Mouse (Mus musculus) heart, adult 2 months (tissue): ENCODE measurements around the gene Fpr1. TPM values are rescaled to one million over a fixed set of nuclear protein-coding genes. Genes with fewer than 3 reads are reported as not detected.

Experiments
- DNase-seq, 2 experiments: peaks; one replicate each; pipeline ENCODE4 v3.0.0; 2021
- H3K27ac ChIP-seq: fragments of 200-600 bp; 2 replicates; pipeline ENCODE4 v1.8.1; 2022
- H3K27me3 ChIP-seq: fragments of 200-500 bp; 2 replicates; pipeline ENCODE4 v1.6.1; 2012; ENCODE audit warnings: mild to moderate bottlenecking, low read length, inconsistent platforms, mixed read lengths; ENCODE audit not compliant: control insufficient read depth, insufficient read depth
- H3K36me3 ChIP-seq: fragments of 200-500 bp; 2 replicates; pipeline ENCODE4 v1.6.1; 2012; ENCODE audit warnings: low read length, inconsistent platforms; ENCODE audit not compliant: control insufficient read depth, insufficient read depth
- H3K4me1 ChIP-seq: fragments of 200-500 bp; 2 replicates; pipeline ENCODE4 v1.6.1; 2011; ENCODE audit warnings: low read length; ENCODE audit not compliant: control insufficient read depth, insufficient read depth
- H3K4me3 ChIP-seq: fragments of 200-600 bp; 2 replicates; pipeline ENCODE4 v1.8.1; 2022
- H3K79me2 ChIP-seq: fragments of 200-500 bp; replicated peaks from 2 replicates; pipeline ENCODE4 v1.6.1; 2012; ENCODE audit warnings: mild to moderate bottlenecking, inconsistent platforms, low read length, moderate library complexity, mixed read lengths; ENCODE audit not compliant: control insufficient read depth, insufficient read depth
- H3K9ac ChIP-seq: fragments of 200-500 bp; 2 replicates; pipeline ENCODE4 v1.6.1; 2012; ENCODE audit warnings: low read depth, mild to moderate bottlenecking, control low read depth, inconsistent platforms, low read length, mixed read lengths
- CTCF ChIP-seq: fragments of 200-600 bp; IDR thresholded peaks from 2 replicates; pipeline ENCODE4 v1.8.1; 2022; ENCODE audit warnings: antibody characterized with exemption, mild to moderate bottlenecking, moderate library complexity
- EP300 ChIP-seq: fragments of 200-500 bp; IDR thresholded peaks from 2 replicates; pipeline ENCODE4 v1.6.1; 2011; ENCODE audit warnings: low read depth, low read length, control low read depth; ENCODE audit not compliant: insufficient read depth
- POLR2A ChIP-seq: fragments of 200-500 bp; IDR thresholded peaks from 2 replicates; pipeline ENCODE4 v1.6.1; 2011; ENCODE audit warnings: mild to moderate bottlenecking, low read depth, low read length, control low read depth; ENCODE audit not compliant: insufficient read depth
- WGBS: fragments of 180-500 bp; shearing (Covaris S2); methylation state at CpG from one replicate; pipeline ENCODE4 v1.1.7; 2018; 5-methylcytosine and 5-hydroxymethylcytosine counted together
- intact Hi-C: fragments of 180-260 bp; cut with DNase I; formaldehyde crosslinking; loops from one replicate; pipeline ENCODE4 v1.15.1; 2025
- microRNA-seq, 2 experiments: library from miRNA; unstranded; fragments of <30 nt; microRNA quantifications; one replicate each; pipeline ENCODE4 v1.2.0; 2021
- polyA plus RNA-seq: library from polyadenylated mRNA; depleted of rRNA; stranded (reverse); fragments of >200 nt; gene quantifications from 2 replicates; pipeline ENCODE4 v1.2.3, GENCODE M21; 2012; rRNA removed
- total RNA-seq, 2 experiments: library from RNA; stranded (reverse); gene quantifications; 2 replicates each; pipeline ENCODE4 v1.2.3; 2021

Fpr1 gene
- total and polyA plus RNA-seq, 3 experiments, result 0.66 TPM; not detected in 2

DNA sequence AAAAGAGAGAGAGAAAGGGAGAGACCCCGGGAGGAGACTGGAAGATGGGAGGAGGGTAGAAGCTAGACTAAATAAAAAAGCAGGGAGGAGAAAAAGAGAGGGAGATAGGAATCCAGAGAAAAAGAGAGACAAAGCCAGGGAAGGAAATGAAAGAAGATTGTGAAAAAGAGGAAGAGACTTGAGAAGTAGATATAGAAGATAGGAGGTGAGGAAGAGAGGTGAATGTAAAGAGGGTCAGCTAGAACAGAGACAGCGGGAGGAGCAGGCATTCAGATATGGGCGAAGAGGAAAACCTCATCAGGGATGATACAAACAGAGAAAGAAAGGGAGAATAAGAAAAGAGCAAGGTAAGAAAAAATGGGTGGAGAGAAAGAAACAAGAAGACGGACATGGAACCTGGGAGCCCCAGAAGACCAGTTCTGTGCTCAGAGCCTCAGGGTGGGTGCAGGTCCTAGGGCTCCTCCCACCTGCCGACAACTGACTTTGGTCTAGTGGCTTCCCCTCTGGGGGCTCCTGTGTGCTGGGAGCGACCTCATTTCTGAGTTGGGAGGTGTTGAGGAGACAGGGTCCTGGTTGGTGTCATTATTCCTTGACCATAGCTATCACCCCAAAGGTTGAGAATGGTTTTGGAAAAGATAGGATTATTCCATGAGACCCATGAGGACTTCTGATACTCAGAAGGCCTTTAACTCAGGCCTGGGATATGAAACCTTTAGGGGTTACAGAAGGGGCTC, 54.5 kb downstream of the Fpr1 start:
- WGBS, result 19% methylated on average over 6 of the region's 6 CpGs
- peak in 1 of 2 experiments; percentile 24 for DNase-seq
- intact Hi-C loops, result loop anchor here (1.0 kb wide), 1 partner anchor 8 kb away; no protein-coding TSS in a partner anchor
- Histone ChIP-seq H3K4me1 (no peaks in the 10 kb centered on the region), H3K36me3 (peaks cover 6% of the 10 kb centered on the region; the same call in 1 of the 2 replicates), H3K27me3 (no peaks in the 10 kb centered on the region), H3K4me3 (peak overlapping the region; percentile 82), H3K9ac (peak overlapping the region; percentile 50), H3K27ac (peak overlapping the region; percentile 98), H3K79me2 (no peaks in the 10 kb centered on the region)
- no peak for TF ChIP-seq POLR2A
- TF ChIP-seq CTCF, result no peak
- TF ChIP-seq EP300, result no peak

DNA sequence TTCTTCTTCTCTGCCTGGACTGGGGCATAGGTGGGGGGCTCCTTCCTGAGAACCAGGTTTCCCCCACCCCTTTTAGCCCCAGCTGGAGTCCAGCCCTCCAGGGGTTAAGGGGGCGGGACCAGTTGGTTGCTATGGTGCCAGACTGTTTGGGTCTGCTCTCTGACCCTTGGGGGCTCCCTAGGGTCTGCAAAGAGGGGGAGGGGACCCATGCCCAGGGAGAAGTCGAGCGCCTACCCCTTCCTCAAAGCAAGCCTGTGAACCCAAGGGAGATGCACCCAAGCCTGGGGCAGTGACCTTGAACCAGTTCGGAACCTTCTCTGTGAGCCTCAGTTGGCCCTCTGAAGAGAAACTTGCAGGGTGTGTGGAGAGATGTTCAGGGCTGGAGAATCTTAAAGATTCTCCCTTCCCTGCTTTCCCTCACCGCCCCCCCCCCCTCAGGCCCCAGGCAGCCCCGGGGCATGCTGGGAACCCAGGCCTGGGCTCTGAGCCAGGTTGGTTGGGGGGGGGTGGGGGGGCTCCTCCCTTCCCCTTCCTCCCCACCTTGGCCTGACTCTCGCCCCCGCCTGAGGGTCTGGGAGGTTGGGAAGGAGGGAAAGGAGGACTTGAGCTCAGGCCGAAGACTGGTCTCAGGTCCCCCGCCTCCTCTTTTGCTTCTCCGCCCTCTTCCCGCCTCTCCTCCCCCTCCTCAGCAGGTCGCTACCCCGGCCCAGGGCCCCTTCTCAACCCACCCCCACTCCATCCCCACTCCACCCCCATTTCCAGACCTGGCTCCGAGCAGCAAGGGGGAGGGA, 55.4 kb downstream of the Fpr1 start:
- 3% methylated on average over 7 of the region's 15 CpGs for WGBS
- intact Hi-C loops, result no loop called here

DNA sequence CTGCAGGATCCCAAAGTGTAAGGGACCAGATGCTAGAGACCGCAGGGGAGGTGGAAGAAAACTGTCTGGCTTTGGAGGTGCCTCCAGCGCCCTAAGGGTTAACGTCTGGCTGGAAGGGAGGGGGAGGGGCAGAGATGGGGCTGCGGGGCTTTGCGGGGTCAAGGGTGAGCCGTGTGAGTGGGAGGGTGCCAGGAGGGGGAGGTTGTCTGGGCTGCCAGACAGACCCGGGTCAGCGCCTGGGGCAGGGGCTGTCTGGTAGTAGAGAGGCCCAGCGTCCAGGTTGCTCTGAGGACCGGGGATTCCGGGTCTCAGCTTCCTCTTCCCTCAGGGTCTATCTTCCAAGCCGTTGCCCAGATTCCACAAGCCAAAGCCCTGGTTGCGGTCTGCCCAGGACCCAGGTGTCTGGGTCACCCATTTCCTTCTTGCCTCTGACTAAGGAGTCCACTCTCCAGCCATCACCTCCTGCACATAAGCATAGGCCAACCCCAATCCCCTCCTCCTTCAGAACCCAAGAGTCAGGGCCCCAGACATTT, 56.0 kb downstream of the Fpr1 start:
- H3K36me3 ChIP-seq, result peaks cover 6% of the 10 kb centered on the region; the same call in 1 of the 2 replicates
- peak overlapping the region; percentile 96 for H3K9ac ChIP-seq
- TF ChIP-seq POLR2A (no peak), EP300 (no peak), CTCF (no peak)
- H3K27me3 ChIP-seq, result no peaks in the 10 kb centered on the region
- intact Hi-C loops, result no loop called here
- peak; percentile 56 to 69 for DNase-seq
- H3K27ac ChIP-seq, result peak overlapping the region; percentile 98
- H3K4me3 ChIP-seq, result peak overlapping the region; percentile 82
- H3K4me1 ChIP-seq, result no peaks in the 10 kb centered on the region
- H3K79me2 ChIP-seq, result no peaks in the 10 kb centered on the region
- 3% methylated on average over 13 of the region's 13 CpGs for WGBS

More for the DNA sequence above, 55.4 kb downstream of the Fpr1 start:
- Histone ChIP-seq H3K36me3 (peaks cover 6% of the 10 kb centered on the region; the same call in 1 of the 2 replicates), H3K27me3 (no peaks in the 10 kb centered on the region), H3K4me3 (peak overlapping the region; percentile 82), H3K4me1 (no peaks in the 10 kb centered on the region), H3K79me2 (no peaks in the 10 kb centered on the region), H3K27ac (peak overlapping the region; percentile 98), H3K9ac (peak overlapping the region; percentile 96)
- TF ChIP-seq EP300 (no peak), CTCF (no peak), POLR2A (peak; percentile 64)
- DNase-seq, result peak; percentile 60 to 69

- DNase-seq, result peak; percentile 92 to 94
- peak within 1 kb of the TSS; percentile 82 for H3K4me3 ChIP-seq
- TF ChIP-seq CTCF, result no peak
- TF ChIP-seq POLR2A, result peak; percentile 99
- TF ChIP-seq EP300, result peak; percentile 85
- no peaks in the 10 kb centered on the region for H3K27me3 ChIP-seq
- no peaks in the 10 kb centered on the region for H3K4me1 ChIP-seq
- WGBS, result 1% methylated on average over 42 of the region's 42 CpGs
- H3K27ac ChIP-seq, result peak within 1 kb of the TSS; percentile 98
- intact Hi-C loops, result loop anchor here (1.0 kb wide), 1 partner anchor 11 kb away; no protein-coding TSS in a partner anchor
- no peaks in the 10 kb centered on the region for H3K79me2 ChIP-seq
- peaks cover 4% of the 10 kb centered on the region; the same call in 1 of the 2 replicates for H3K36me3 ChIP-seq
- peak within 1 kb of the TSS; percentile 96 for H3K9ac ChIP-seq
These were observed 56.7 kb downstream of the Fpr1 start, which contains the start of gene Spaca6 for GRCm38 (mm10) chr17:17826751-17827657. Gene Spaca6, plus strand, starts transcription at chr17:17827158.

Small RNA genes lying within 50 kb of the gene (microRNA-seq; reads per million reads assigned to microRNA genes)
- gene Gm25927 (0 reads per million in 2 experiments), gene Mir125a (8,203 to 10,012 reads per million in 2 experiments), gene Mir99b (2,725 to 12,517 reads per million in 2 experiments), gene Mirlet7e (0 reads per million in 2 experiments)

Other genes starting within 250 kb of the Fpr1 start
- not detected for gene Vmn2r90, start 180.2 kb downstream of the Fpr1 start, total RNA-seq
- gene Vmn2r90, start 180.2 kb downstream of the Fpr1 start, polyA plus RNA-seq, result not detected in 2 replicates
- gene Spaca6, start 56.8 kb downstream of the Fpr1 start, total RNA-seq, result 10 to 100 TPM in 1 of 2 experiments, 1 to 10 TPM in 1; 9.2 to 15.3 TPM
- gene Spaca6, start 56.8 kb downstream of the Fpr1 start, polyA plus RNA-seq, result 17.8 and 19.3 TPM in 2 replicates
- under 1 TPM; 0.18 to 0.25 TPM for gene Has1, start 28.7 kb downstream of the Fpr1 start, total RNA-seq
- gene Has1, start 28.7 kb downstream of the Fpr1 start, polyA plus RNA-seq, result 0.64 and 0.80 TPM in 2 replicates
- under 1 TPM in 1 of 2 experiments, not detected in 1; 0.39 TPM for gene Fpr2, start 3.9 kb upstream of the Fpr1 start, total RNA-seq
- 0.29 and 0.49 TPM in 2 replicates for gene Fpr2, start 3.9 kb upstream of the Fpr1 start, polyA plus RNA-seq
- gene Fpr3, start 3.9 kb upstream of the Fpr1 start, total RNA-seq, result not detected
- gene Fpr3, start 3.9 kb upstream of the Fpr1 start, polyA plus RNA-seq, result not detected in 2 replicates
- not detected for gene Fpr-rs4, start 137.8 kb upstream of the Fpr1 start, total RNA-seq
- not detected in 2 replicates for gene Fpr-rs4, start 137.8 kb upstream of the Fpr1 start, polyA plus RNA-seq
- not detected for gene Vmn2r124, start 165.5 kb upstream of the Fpr1 start, total RNA-seq
- not detected in 2 replicates for gene Vmn2r124, start 165.5 kb upstream of the Fpr1 start, polyA plus RNA-seq
- not detected for gene Vmn2r91, start 201.1 kb upstream of the Fpr1 start, total RNA-seq
- not detected in 2 replicates for gene Vmn2r91, start 201.1 kb upstream of the Fpr1 start, polyA plus RNA-seq